Mouse (Mus musculus) stomach, embryonic 14.5 days (tissue): ENCODE results near the gene Rnf141. TPM values are rescaled to one million over a fixed set of nuclear protein-coding genes. Genes with fewer than 3 reads are reported as not detected.

Experiments
- ATAC-seq: fragments of 200-750 bp; cut with Nextera tagmentation; 2 replicates; pipeline ENCODE4 v1.8.0; 2017; ENCODE audit warnings: low read depth, moderate TSS enrichment; ENCODE audit not compliant: insufficient number of reproducible peaks, insufficient read depth, low FRiP score
- H3K27ac ChIP-seq: fragments of 300-500 bp; sonication (generic); 2 replicates; pipeline ENCODE4 v1.5.1; 2014; ENCODE audit warnings: mild to moderate bottlenecking, low read length, moderate library complexity, mixed read lengths
- H3K27me3 ChIP-seq: fragments of 300-500 bp; sonication (generic); 2 replicates; pipeline ENCODE4 v1.6.1; 2014; ENCODE audit warnings: low read length, control low read depth, mixed read lengths; ENCODE audit not compliant: control insufficient read depth, insufficient read depth
- H3K36me3 ChIP-seq: fragments of 300-500 bp; sonication (generic); 2 replicates; pipeline ENCODE4 v1.6.1; 2014; ENCODE audit warnings: mild to moderate bottlenecking, control low read depth, low read length, moderate library complexity, mixed read lengths; ENCODE audit not compliant: control insufficient read depth, insufficient read depth
- H3K4me1 ChIP-seq: fragments of 300-500 bp; sonication (generic); 2 replicates; pipeline ENCODE4 v1.6.1; 2014; ENCODE audit warnings: low read length, control low read depth, mixed read lengths; ENCODE audit not compliant: control insufficient read depth, insufficient read depth
- H3K4me2 ChIP-seq: fragments of 300-500 bp; sonication (generic); replicated peaks from 2 replicates; pipeline ENCODE4 v1.6.1; 2014; ENCODE audit warnings: low read depth, low read length, control low read depth
- H3K4me3 ChIP-seq: fragments of 300-500 bp; sonication (generic); 2 replicates; pipeline ENCODE4 v1.5.1; 2014; ENCODE audit warnings: low read depth, low read length, control low read depth
- H3K9ac ChIP-seq: fragments of 300-500 bp; sonication (generic); replicated peaks from 2 replicates; pipeline ENCODE4 v1.6.1; 2014; ENCODE audit warnings: low read depth, mild to moderate bottlenecking, control low read depth, low read length, moderate library complexity, mixed read lengths
- H3K9me3 ChIP-seq: fragments of 300-500 bp; sonication (generic); 2 replicates; pipeline ENCODE4 v1.6.1; 2016; ENCODE audit warnings: low read depth, low read length, control low read depth; ENCODE audit not compliant: control insufficient read depth
- WGBS: fragments of 180-500 bp; shearing (Covaris S2); extraction: QIAGEN DNeasy Blood & Tissue Kit; methylation state at CpG from one replicate; pipeline ENCODE4 v1.1.7; 2014; 5-methylcytosine and 5-hydroxymethylcytosine counted together
- polyA plus RNA-seq: library from polyadenylated mRNA; unstranded; fragments of >200 nt; fragmentation: Nextera tagmentation; extraction: Ambion mirVana; gene quantifications from 2 replicates; pipeline ENCODE4 v1.2.1, GENCODE M21; 2014

Gene Rnf141
- polyA plus RNA-seq, 1 experiment from 2014 or later = 41.0 TPM

DNA sequence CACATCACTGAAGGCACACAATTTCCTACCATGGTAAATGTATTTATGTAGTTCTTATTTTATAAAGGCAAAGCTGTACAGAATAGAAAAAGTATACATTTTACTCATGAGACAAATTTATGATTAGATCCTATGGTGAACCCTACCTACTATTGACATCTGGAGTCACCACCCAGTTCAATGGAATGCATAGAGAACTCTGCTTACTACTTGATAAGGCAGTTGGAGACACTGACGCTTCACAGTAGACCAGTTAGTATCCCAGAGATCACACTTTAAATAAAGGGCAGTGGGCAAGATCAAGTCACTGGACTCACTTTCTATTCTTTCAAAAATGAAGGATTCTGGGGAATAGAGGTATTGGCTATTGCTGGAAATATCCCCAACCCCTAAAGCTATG is 30.3 kb downstream of the Rnf141 start:
- peaks cover 10% of the 10 kb centered on the region; the same call in 1 of the 2 replicates for H3K36me3 ChIP-seq
- H3K27ac ChIP-seq = no peak overlapping the region
- H3K9ac ChIP-seq = no peak overlapping the region
- peaks cover 5% of the 10 kb centered on the region; the same call in 1 of the 2 replicates for H3K4me1 ChIP-seq
- no peak overlapping the region for H3K4me2 ChIP-seq
- no peaks in the 10 kb centered on the region for H3K27me3 ChIP-seq
- H3K9me3 ChIP-seq = no peaks in the 10 kb centered on the region
- no peak overlapping the region for H3K4me3 ChIP-seq
- ATAC-seq = no peak
- WGBS = 80% methylated on average over 1 of the region's 1 CpGs

DNA sequence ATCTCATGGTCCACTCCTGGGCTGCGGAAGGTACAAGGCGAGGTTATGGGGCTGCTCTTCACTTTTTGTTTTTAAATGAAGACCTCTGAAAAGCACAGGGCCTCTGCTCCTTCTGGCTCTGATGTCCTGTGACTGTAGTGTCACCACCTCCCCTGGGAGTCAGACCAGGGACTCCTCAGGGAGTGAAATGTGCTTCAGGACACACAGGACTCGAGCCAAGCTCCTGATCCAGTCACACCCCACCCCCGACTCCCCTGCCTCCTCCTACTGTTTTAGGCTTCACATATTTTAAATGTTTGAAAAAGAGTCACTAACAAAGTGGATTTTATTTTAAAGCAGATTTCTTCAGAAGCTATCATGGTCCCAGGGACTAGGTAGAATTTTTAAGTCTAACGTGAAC is 32.7 kb downstream of the Rnf141 start:
- peaks cover 5% of the 10 kb centered on the region; the same call in 1 of the 2 replicates for H3K4me1 ChIP-seq
- 82% methylated on average over 5 of the region's 5 CpGs for WGBS
- H3K27me3 ChIP-seq = no peaks in the 10 kb centered on the region
- no peak overlapping the region for H3K9ac ChIP-seq
- no peaks in the 10 kb centered on the region for H3K9me3 ChIP-seq
- H3K36me3 ChIP-seq = peaks cover 10% of the 10 kb centered on the region; the same call in 1 of the 2 replicates
- no peak overlapping the region for H3K27ac ChIP-seq
- ATAC-seq = no peak
- no peak overlapping the region for H3K4me3 ChIP-seq
- no peak overlapping the region for H3K4me2 ChIP-seq

DNA sequence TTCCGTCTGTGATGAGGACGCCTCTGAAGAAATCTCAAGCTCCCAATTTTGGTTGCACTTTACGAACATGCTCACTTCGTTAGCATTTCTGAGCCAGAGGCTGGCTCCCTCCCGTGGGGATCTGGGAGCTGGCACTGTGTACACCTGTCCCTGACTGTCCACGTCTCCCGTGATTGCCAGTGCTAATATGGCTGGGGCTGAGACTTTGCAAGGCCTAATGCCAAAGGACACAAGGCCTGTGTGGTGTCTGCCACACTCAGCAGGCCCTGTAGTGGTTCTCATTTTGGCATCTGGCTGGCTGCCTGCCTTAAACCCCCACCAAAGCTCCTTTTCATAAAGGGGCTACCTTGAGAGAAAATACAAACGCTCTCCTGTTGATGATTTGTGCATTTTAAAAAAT is 33.3 kb downstream of the Rnf141 start:
- 86% methylated on average over 8 of the region's 8 CpGs for WGBS
- ATAC-seq = no peak

DNA sequence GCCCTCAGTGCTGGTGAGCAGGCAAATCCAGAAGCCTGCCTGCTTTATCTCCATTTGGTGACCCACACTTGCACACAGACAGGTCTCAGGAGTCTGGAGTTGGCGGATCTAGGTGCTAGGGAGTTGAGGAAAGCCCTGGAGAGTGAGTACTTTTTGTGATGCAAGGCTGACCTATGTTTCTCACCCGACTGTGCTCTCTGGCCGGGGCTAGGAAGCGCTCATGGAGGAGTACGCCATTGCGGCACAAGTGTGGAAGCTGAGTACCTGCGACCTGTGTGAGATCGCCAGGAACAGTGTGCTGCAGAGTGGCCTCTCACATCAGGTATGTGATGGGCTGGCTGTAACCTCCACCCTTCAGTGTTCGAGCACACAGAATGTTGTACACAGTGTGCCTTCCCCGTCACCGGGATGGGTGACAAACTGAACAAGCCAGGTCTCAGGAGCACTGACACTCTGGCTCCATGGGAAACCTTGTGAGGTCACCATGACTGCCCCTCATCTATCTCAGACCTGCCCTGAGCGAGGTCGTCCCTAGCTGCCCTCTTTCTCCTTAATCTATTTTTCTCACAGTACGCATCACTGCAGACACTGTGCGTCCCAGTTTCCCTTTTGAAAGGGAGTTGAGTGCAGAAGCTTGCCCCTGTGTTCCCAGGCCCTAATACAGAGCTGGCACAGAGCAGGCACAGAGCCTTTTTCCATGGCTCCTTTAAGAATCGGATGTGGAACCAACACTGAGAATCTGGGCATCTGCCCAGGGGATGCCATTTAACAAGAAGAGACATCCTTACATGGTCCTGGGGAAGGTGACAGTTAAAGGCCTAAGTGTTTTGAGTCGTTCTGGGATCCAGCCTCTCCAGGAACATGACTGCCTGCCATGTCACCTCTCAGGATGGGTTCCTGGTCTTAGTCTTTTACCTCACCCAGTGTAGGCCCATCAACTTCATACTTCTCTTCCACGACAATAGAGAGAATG is 34.4 kb downstream of the Rnf141 start:
- Histone ChIP-seq H3K4me2 (no peak overlapping the region), H3K4me1 (peaks cover 5% of the 10 kb centered on the region; the same call in 1 of the 2 replicates), H3K36me3 (peaks cover 4% of the 10 kb centered on the region; the same call in 1 of the 2 replicates), H3K4me3 (no peak overlapping the region), H3K27me3 (no peaks in the 10 kb centered on the region), H3K9ac (no peak overlapping the region), H3K27ac (no peak overlapping the region), H3K9me3 (no peaks in the 10 kb centered on the region)
- no peak for ATAC-seq
- 80% methylated on average over 18 of the region's 18 CpGs for WGBS

More for the DNA sequence above, 33.3 kb downstream of the Rnf141 start:
- Histone ChIP-seq H3K9me3 (no peaks in the 10 kb centered on the region), H3K27me3 (no peaks in the 10 kb centered on the region), H3K36me3 (peaks cover 10% of the 10 kb centered on the region; the same call in 1 of the 2 replicates), H3K4me1 (peaks cover 5% of the 10 kb centered on the region; the same call in 1 of the 2 replicates), H3K9ac (no peak overlapping the region), H3K27ac (no peak overlapping the region), H3K4me3 (no peak overlapping the region), H3K4me2 (no peak overlapping the region)

DNA sequence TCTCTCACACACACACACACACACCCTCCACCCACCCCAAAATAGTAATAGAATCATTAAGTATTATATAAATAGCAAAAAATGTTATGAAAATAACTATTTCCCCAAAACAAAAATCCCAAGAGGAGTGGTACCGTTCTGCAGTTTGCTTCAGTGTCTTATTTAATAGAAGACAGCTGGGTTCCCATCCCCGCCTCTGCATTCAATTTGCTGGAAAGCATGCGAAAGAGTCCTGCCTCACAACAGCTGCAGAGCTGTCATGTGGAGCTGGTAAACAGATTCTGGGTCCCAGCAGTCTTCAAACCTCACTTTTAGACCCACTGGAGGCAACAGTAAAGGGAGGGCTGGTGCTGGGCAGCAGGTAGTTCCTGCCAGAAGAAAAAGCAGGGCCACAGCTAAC is 35.3 kb downstream of the Rnf141 start:
- H3K9ac ChIP-seq = no peak overlapping the region
- H3K36me3 ChIP-seq = no peaks in the 10 kb centered on the region
- no peak overlapping the region for H3K4me3 ChIP-seq
- H3K4me1 ChIP-seq = peaks cover 5% of the 10 kb centered on the region; the same call in 1 of the 2 replicates
- ATAC-seq = no peak
- WGBS = 50% methylated on average over 3 of the region's 3 CpGs
- H3K9me3 ChIP-seq = no peaks in the 10 kb centered on the region
- H3K27ac ChIP-seq = no peak overlapping the region
- no peaks in the 10 kb centered on the region for H3K27me3 ChIP-seq
- no peak overlapping the region for H3K4me2 ChIP-seq

DNA sequence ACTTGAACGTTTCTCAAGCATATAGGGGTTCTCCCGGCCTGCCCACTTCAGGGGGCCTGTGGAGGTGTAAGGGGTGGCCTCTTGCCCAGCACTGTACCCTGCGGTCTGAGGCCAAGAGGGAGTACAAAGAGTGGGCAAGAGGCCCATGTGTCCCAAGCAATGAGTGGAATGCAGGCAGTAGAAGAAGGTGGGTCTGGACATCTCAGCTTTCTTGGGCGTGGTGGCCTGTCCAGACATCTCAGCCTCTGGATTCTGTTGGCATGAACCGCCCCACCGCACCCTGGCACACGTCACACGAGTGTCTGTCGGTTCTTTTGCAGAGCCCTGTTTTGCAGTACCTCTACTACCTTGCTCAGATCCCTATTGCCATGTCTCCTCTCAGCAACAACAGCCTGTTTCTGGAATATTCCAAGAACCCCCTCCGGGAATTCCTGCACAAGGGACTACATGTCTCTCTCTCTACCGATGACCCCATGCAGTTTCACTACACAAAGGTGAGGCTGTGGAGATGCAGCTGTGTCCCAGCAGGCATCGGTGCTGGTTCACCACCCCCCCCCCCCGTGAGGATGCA is 36.7 kb downstream of the Rnf141 start:
- Histone ChIP-seq H3K4me1 (peaks cover 5% of the 10 kb centered on the region; the same call in 1 of the 2 replicates), H3K27ac (no peak overlapping the region), H3K36me3 (no peaks in the 10 kb centered on the region), H3K4me2 (no peak overlapping the region), H3K27me3 (no peaks in the 10 kb centered on the region), H3K9me3 (no peaks in the 10 kb centered on the region), H3K9ac (no peak overlapping the region), H3K4me3 (no peak overlapping the region)
- no peak for ATAC-seq
- 88% methylated on average over 13 of the region's 13 CpGs for WGBS

DNA sequence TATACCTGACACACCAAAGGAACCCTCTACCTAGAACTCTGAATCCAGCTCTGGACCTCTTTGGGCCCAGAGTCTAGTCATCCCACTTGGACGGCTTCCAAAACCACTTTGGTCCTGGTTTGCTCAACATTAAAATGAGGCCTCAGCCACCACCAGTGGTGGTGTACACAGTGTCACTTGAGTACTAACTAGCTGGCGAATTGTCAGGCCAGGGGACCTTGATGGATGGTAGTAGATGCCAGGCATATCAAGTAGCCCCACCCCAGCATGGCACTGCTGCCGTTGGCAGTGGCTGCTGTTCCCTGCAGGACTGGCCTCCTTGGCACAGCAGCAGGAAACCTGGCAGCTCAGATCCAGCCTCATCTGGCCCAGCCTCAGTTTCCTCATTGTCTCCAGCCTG is 40.0 kb downstream of the Rnf141 start:
- H3K9ac ChIP-seq = no peak overlapping the region
- ATAC-seq = no peak
- no peak overlapping the region for H3K4me2 ChIP-seq
- H3K4me3 ChIP-seq = no peak overlapping the region
- no peaks in the 10 kb centered on the region for H3K9me3 ChIP-seq
- peaks cover 1% of the 10 kb centered on the region; the same call in 1 of the 2 replicates for H3K4me1 ChIP-seq
- no peak overlapping the region for H3K27ac ChIP-seq
- H3K27me3 ChIP-seq = no peaks in the 10 kb centered on the region
- WGBS = 68% methylated on average over 3 of the region's 3 CpGs
- H3K36me3 ChIP-seq = no peaks in the 10 kb centered on the region

DNA sequence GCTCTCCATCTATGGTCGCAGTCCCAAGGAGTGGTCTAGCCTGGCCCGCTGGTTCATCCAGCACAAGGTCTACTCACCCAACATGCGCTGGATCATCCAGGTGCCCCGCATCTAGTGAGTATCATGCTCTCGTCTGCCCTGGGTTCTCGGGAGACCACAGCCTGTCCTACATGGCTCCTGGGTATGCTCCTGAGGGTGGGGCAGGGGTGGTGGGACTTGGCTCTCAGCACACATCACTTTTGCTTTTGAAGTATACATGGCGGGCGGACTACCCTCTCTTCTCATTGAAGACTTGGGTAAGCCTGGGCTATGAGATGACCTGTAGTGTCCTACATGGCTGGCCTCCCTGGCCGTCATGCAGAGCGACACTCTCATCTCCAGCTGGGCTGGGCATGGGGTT is 41.1 kb downstream of the Rnf141 start:
- H3K4me2 ChIP-seq = no peak overlapping the region
- 98% methylated on average over 10 of the region's 10 CpGs for WGBS

More for the DNA sequence above, 41.1 kb downstream of the Rnf141 start:
- Histone ChIP-seq H3K4me3 (no peak overlapping the region), H3K36me3 (no peaks in the 10 kb centered on the region), H3K27me3 (no peaks in the 10 kb centered on the region), H3K9me3 (no peaks in the 10 kb centered on the region), H3K27ac (no peak overlapping the region), H3K4me1 (no peaks in the 10 kb centered on the region), H3K9ac (no peak overlapping the region)
- ATAC-seq = no peak
